Mouse (Mus musculus) A20 (cell line): ENCODE results near the gene Inpp5d.

Experiments
- DNase-seq: peaks from one replicate; pipeline ENCODE4 v3.0.0-alpha.2; 2011; ENCODE audit warnings: low read depth, low spot score

The Inpp5d gene

GRCm38 (mm10) chr1:87620211-87620668 is at the start of gene Inpp5d:
Gene Inpp5d (plus strand): TSS chr1:87620312.
- DNase-seq: peak; percentile 92

GRCm38 (mm10) chr1:87573261-87573660 is 46.9 kb upstream of the Inpp5d start:
- no peak for DNase-seq

GRCm38 (mm10) chr1:87573800-87574215 is 46.3 kb upstream of the Inpp5d start, which contains the start of gene Ngef:
Gene Ngef (minus strand): TSS chr1:87573870.
- no peak for DNase-seq

- no peak for DNase-seq
Observed at GRCm38 (mm10) chr1:87574353-87574752, 45.8 kb upstream of the Inpp5d start.

GRCm38 (mm10) chr1:87574785-87575184 is 45.3 kb upstream of the Inpp5d start:
- no peak for DNase-seq

GRCm38 (mm10) chr1:87578965-87579364 is 41.1 kb upstream of the Inpp5d start:
- DNase-seq: no peak

GRCm38 (mm10) chr1:87580824-87581223 is 39.3 kb upstream of the Inpp5d start:
- no peak for DNase-seq

- no peak for DNase-seq
Observed at GRCm38 (mm10) chr1:87589162-87589561, 30.9 kb upstream of the Inpp5d start.

- DNase-seq: no peak
Observed at GRCm38 (mm10) chr1:87589980-87590379, 30.1 kb upstream of the Inpp5d start.

- DNase-seq: no peak
Observed at GRCm38 (mm10) chr1:87594261-87594660, 25.9 kb upstream of the Inpp5d start.

GRCm38 (mm10) chr1:87594671-87595070 is 25.4 kb upstream of the Inpp5d start:
- DNase-seq: no peak

GRCm38 (mm10) chr1:87600533-87600932 is 19.6 kb upstream of the Inpp5d start:
- DNase-seq: no peak

- DNase-seq: no peak
Observed at GRCm38 (mm10) chr1:87601801-87602200, 18.3 kb upstream of the Inpp5d start.

- DNase-seq: no peak
Observed at GRCm38 (mm10) chr1:87603389-87603788, 16.7 kb upstream of the Inpp5d start.

- DNase-seq: no peak
Observed at GRCm38 (mm10) chr1:87605296-87605695, 14.8 kb upstream of the Inpp5d start.

- no peak for DNase-seq
Observed at GRCm38 (mm10) chr1:87607385-87608091, 12.6 kb upstream of the Inpp5d start.

- peak; percentile 75 for DNase-seq
Observed at GRCm38 (mm10) chr1:87608416-87609046, 11.6 kb upstream of the Inpp5d start.

- no peak for DNase-seq
Observed at GRCm38 (mm10) chr1:87614576-87615295, 5.4 kb upstream of the Inpp5d start.

GRCm38 (mm10) chr1:87620693-87621092 is 581 bp downstream of the Inpp5d start:
- no peak for DNase-seq

- peak; percentile 73 for DNase-seq
Observed at GRCm38 (mm10) chr1:87621146-87621857, 1.2 kb downstream of the Inpp5d start.

- DNase-seq: peak; percentile 77
Observed at GRCm38 (mm10) chr1:87621858-87622279, 1.8 kb downstream of the Inpp5d start.
